Mouse (Mus musculus) CD4-positive, CD25-positive, alpha-beta regulatory T cell, adult 9 weeks (primary cell): ENCODE data around the gene Ugt1a9. TPM values are rescaled to one million over a fixed set of nuclear protein-coding genes. Genes with fewer than 3 reads are reported as not detected.

Experiments
- polyA plus RNA-seq: library from polyadenylated mRNA; unstranded; fragments of 100-300 nt; shearing (Covaris generic); gene quantifications from one replicate; pipeline ENCODE4 v1.2.1, GENCODE M21; 2017

Ugt1a9 gene
- polyA plus RNA-seq, result not detected

GRCm38 (mm10) chr1:88070495-88070894, at the start of gene Ugt1a9:
Gene Ugt1a9 (plus strand): TSS chr1:88070800.

GRCm38 (mm10) chr1:88055088-88055487, 15.5 kb upstream of the Ugt1a9 start, which contains the start of gene Ugt1a10:
Gene Ugt1a10 (plus strand): TSS chr1:88055388.

GRCm38 (mm10) chr1:88087513-88087912, 16.9 kb downstream of the Ugt1a9 start, which contains the start of gene Ugt1a8:
Gene Ugt1a8 (plus strand): TSS chr1:88087813.

DNA sequence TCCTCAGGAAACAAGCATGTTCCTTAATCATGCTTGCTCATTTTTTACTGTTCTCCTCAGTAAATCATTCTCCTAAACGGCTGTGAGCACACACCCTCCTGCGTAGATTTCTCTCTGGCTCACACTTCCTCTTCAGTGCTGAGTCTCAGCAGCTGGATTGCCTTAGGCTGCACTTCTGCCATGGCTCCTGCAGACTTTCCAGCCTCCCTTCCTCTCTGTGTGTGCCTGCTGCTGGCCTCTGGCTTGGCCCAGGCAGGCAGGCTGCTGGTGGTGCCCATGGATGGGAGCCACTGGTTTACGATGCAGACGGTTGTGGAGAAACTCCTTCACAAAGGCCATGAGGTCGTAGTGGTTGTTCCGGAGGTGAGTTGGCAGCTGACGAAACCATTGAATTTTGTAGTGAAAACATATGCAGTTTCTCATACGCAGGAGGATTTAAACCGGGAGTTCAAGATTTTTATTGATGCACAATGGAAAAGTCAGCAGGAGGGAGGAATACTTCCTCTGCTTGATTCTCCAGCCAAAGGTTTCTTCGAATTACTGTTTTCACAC, 24.4 kb downstream of the Ugt1a9 start, which contains the start of gene Ugt1a7c:
Ugt1a7c (plus strand) TSS at position 122 of the 552 bp plus-strand sequence.

DNA sequence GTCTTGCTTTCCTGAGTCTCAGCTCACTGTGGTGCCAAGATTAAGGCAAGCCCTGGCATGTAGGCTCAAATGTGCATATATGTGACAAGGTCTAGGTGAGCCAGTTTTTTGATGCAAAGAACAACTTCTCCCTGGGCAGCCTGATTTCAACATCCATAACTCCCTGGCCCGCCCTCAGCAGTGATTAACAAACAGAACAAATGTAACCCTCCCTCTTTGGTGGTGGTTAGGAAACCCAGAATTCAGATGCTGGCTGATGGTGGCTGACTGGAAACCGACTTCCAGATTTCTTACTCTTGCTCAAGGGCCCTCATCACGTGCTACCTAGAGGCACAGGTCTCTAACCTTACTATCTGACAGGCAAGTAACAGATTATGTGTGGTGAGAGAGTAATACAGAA, 32.4 kb downstream of the Ugt1a9 start, which contains the start of gene Ugt1a6b:
Ugt1a6b (plus strand) TSS at position 234 of the 400 bp plus-strand sequence.

GRCm38 (mm10) chr1:88134457-88135011, 63.9 kb downstream of the Ugt1a9 start, which contains the start of gene Ugt1a6a:
Gene Ugt1a6a (plus strand): TSS chr1:88134809.

GRCm38 (mm10) chr1:88165711-88166110, 95.1 kb downstream of the Ugt1a9 start, which contains the start of gene Ugt1a5:
Gene Ugt1a5 (plus strand): TSS chr1:88166012.

GRCm38 (mm10) chr1:88200456-88200855, 129.9 kb downstream of the Ugt1a9 start, which contains the start of gene Ugt1a2:
Gene Ugt1a2 (plus strand): TSS chr1:88200601.

DNA sequence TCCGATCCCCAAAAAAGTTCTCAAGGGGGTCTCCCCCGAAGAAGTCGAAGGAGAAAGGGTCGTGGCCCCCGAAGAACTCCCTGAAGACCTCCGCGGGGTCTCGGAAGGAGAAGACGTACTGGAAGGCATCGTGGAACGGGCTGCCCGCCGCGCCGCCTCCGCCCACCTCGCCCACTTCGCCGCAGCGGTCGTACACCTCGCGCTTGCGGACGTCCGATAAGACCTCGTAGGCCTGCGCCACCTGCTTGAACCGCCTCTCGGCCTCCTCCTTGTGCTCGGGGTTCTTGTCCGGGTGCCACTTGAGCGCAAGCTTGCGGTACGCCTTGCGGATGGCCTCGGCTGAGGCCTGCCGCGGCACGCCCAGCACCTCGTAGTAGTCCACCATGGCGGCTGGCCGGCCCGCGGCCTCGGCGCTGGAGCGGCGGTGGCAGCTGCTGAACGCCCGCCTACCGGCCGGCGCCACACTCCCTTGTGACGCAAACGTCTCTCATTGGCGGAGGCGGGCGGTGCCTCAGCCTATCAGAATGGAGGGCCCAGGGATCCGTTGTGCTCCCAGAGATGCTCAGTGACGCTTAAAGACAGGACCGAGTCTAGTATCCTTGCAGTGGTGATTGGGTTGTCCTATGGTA, 134.8 kb downstream of the Ugt1a9 start, which contains the start of gene Dnajb3:
Dnajb3 (minus strand) TSS at position 489 of the 629 bp plus-strand sequence.

GRCm38 (mm10) chr1:88211812-88212211, 141.2 kb downstream of the Ugt1a9 start, which contains the start of gene Ugt1a1:
Gene Ugt1a1 (plus strand): TSS chr1:88211959.

GRCm38 (mm10) chr1:88226670-88227379, 156.2 kb downstream of the Ugt1a9 start, which contains the start of gene Mroh2a:
Gene Mroh2a (plus strand): TSS chr1:88226986.

Other genes with a start within 250 kb of the Ugt1a9 start
- 58.9 TPM for gene Dgkd, start 217.5 kb upstream of the Ugt1a9 start, polyA plus RNA-seq
- 25.0 TPM for gene Usp40, start 62.2 kb upstream of the Ugt1a9 start, polyA plus RNA-seq
- gene Ugt1a10, start 15.4 kb upstream of the Ugt1a9 start, polyA plus RNA-seq, result not detected
- gene Ugt1a8, start 17.0 kb downstream of the Ugt1a9 start, polyA plus RNA-seq, result not detected
- 1.2 TPM for gene Ugt1a7c, start 24.3 kb downstream of the Ugt1a9 start, polyA plus RNA-seq
- gene Ugt1a6b, start 32.5 kb downstream of the Ugt1a9 start, polyA plus RNA-seq, result not detected
- 0.21 TPM for gene Ugt1a6a, start 64.0 kb downstream of the Ugt1a9 start, polyA plus RNA-seq
- not detected for gene Ugt1a5, start 95.2 kb downstream of the Ugt1a9 start, polyA plus RNA-seq
- gene Ugt1a2, start 129.8 kb downstream of the Ugt1a9 start, polyA plus RNA-seq, result not detected
- 0.61 TPM for gene Dnajb3, start 135.0 kb downstream of the Ugt1a9 start, polyA plus RNA-seq
- not detected for gene Ugt1a1, start 141.2 kb downstream of the Ugt1a9 start, polyA plus RNA-seq
- 1.6 TPM for gene Mroh2a, start 156.2 kb downstream of the Ugt1a9 start, polyA plus RNA-seq
- gene Hjurp, start 206.8 kb downstream of the Ugt1a9 start, polyA plus RNA-seq, result 111 TPM
- gene Trpm8, start 206.9 kb downstream of the Ugt1a9 start, polyA plus RNA-seq, result not detected